Mouse (Mus musculus) mouse embryonic stem cell (cell line): ENCODE measurements around the gene D1Ertd622e.

ENCODE experiments used
- in situ Hi-C, 2 experiments: fragments of 300-500 bp; cut with MboI; formaldehyde crosslinking; loops; 1 replicate in 1 of 2; 3 replicates in 1 of 2; pipeline ENCODE4 v1.14.3; 2019 to 2020; ENCODE audit warnings: low sequenced_read_pairs in 2 of 2, low pct_unique_long_range_greater_than_20kb in 1 of 2, mixed read lengths in 1 of 2; ENCODE audit not compliant: unreplicated experiment in 1 of 2

Gene D1Ertd622e

DNA sequence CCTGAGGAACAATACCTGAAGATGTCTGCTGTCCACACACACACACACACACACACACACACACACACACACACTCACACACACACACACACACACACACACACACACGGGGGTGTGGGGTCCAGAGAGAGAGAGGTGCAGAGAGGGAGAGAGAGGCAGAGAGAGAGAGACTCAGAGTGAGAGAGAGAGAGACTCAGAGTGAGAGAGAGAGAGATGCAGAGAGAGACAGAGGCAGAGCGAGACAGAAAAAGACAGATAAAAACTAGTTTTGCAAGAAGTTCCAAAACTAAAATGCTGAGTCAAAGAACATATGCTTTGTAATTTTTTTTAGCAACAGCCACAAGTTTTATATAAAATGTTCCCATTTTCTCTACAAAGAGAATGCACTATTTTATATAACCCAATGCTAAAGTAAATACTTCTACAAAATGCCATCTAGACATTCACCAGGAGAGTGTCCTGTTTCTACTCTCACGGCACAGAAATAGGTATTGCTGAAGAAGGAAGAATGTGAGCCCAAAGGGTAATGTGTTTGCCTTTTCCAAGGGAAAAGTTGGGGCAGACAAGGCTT is 11.2 kb downstream of the D1Ertd622e start:
- in situ Hi-C loops, result no loop called here

- in situ Hi-C loops, result no loop called here
These were observed 11.8 kb downstream of the D1Ertd622e start for GRCm38 (mm10) chr1:97650072-97650471.

DNA sequence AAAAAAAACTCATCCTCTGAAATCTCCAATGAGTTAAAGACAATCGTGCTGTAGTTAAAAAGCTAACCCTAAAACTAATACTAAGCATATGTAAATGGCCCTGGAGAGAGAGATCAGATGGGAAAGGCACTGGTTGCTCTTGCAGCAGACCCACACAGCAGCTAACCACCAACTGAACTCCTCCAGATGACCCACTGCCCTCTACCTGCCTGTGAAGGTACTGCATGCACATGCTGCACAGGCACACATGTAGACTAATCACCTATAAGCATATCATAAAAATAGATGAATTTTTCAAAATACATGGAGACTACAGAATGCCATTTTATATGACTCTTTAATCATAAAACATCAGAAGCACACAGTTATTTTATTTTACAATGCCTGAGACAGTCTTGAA is 14.8 kb downstream of the D1Ertd622e start:
- in situ Hi-C loops, result no loop called here

- in situ Hi-C loops, result no loop called here
These were observed 27.8 kb downstream of the D1Ertd622e start for GRCm38 (mm10) chr1:97634104-97634503.

GRCm38 (mm10) chr1:97632545-97633256 is 29.2 kb downstream of the D1Ertd622e start:
- in situ Hi-C loops, result no loop called here

GRCm38 (mm10) chr1:97631843-97632470 is 29.9 kb downstream of the D1Ertd622e start:
- in situ Hi-C loops, result no loop called here

GRCm38 (mm10) chr1:97630146-97630545 is 31.7 kb downstream of the D1Ertd622e start:
- in situ Hi-C loops, result no loop called here

- in situ Hi-C loops, result no loop called here
These were observed 33.0 kb downstream of the D1Ertd622e start for GRCm38 (mm10) chr1:97628859-97629258.

DNA sequence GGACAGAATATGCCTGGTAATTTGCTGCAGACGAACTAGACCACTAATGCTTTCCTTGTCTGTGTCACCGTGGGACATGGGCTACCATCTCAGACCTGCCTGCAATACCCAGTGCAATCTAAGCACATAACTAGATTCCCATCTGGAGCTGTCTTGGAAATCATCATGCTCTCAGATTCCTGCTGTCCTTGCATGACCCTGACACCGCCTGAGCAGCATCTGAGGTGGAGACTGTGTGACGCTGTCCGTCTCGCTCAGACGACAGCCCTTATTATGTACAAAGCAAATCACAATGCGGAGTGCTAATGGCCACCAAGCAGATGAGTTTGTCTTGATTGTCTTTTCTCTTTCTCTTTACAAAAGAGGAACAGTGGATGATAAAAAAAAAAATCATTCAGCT is 33.9 kb downstream of the D1Ertd622e start:
- in situ Hi-C loops, result no loop called here

DNA sequence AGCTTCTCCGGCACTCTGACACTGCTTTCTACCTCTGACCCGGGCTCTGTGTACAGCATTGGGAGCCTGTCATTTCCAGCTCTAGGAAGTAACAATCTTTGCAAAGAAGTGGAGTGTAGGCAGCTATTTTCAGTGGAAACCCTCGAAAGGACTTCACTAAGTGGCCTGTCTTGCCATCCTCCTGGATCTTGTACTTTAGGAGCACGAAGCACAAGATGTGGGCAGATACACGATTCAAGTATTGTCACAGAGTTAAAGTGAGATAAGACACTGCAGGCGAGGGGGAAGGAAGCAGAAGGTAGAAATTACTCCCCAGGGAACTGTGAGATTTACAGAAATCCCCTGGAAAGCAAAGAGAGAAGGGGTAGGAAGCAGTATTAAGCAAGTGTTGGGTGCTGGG is 36.4 kb downstream of the D1Ertd622e start:
- in situ Hi-C loops, result no loop called here

- in situ Hi-C loops, result no loop called here
These were observed 37.5 kb downstream of the D1Ertd622e start for GRCm38 (mm10) chr1:97624386-97624785.

- in situ Hi-C loops, result no loop called here
These were observed 38.5 kb downstream of the D1Ertd622e start for GRCm38 (mm10) chr1:97623214-97623856.

GRCm38 (mm10) chr1:97622574-97623208 is 39.2 kb downstream of the D1Ertd622e start:
- in situ Hi-C loops, result no loop called here

DNA sequence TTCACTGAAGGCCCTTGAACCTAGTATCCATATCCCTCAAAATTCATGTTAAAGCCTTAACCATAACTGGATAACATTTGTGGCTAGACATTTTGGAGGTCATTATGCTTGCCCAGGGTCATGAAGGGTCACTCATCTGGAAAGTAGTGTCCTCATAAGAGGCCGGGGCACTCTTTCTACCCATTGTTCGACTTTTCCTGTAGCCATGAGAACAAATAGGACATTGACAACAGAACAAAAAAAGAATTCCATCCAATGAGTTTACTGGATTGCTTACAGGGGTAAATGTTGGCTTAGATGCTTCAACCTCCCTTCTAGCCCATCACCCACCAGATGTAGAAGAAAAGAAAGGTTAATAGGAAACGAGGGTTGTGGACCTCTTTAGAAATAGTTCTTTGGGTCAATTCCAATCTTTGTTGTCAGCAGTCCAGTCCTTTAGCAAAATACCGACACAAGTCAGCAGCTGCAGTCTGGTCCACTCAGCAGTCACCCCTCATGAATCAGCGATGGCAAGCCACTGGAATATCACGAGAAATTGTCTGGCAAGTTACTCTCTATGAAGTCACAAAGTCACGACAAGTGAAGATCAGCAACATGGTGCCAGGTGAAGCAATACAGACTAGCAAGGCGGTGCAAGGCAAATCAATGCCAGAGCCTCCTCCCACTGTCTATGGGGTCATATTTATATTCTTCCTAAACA is 42.1 kb downstream of the D1Ertd622e start:
- in situ Hi-C loops, result no loop called here

GRCm38 (mm10) chr1:97615525-97615924 is 46.3 kb downstream of the D1Ertd622e start:
- in situ Hi-C loops, result no loop called here

GRCm38 (mm10) chr1:97614531-97615462 is 47.1 kb downstream of the D1Ertd622e start:
- in situ Hi-C loops, result no loop called here

DNA sequence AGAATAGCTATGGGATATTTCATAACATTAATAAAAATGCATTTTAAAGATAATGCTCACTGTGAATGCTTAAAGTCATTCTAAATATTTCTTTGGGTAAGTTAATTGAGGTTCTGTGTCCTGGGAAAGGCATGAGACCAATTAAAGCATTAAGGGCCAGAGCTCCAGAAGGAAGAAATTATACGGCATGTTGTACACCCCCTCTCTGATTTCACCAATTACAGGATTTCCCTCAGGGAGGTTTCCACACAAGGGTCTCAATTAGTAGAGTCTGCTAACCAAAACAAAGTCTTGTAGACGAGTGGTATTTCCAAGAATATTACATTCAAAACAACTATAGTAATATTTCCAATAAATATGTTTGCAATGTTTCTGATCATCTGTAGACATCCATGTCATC is 50.1 kb downstream of the D1Ertd622e start:
- in situ Hi-C loops, result no loop called here
